Mouse (Mus musculus) erythroblast, embryonic 14.5 days (primary cell): Measurements from ENCODE around the gene Hip1.

Experiments
- GATA1 ChIP-seq: IDR thresholded peaks from 2 replicates; pipeline ENCODE4 v1.6.1; 2012; ENCODE audit warnings: low read length, inconsistent platforms, mixed read lengths
- TAL1 ChIP-seq: IDR thresholded peaks from 3 replicates; pipeline ENCODE4 v1.6.1; 2012; ENCODE audit warnings: low read length, inconsistent platforms, mixed read lengths

DNA sequence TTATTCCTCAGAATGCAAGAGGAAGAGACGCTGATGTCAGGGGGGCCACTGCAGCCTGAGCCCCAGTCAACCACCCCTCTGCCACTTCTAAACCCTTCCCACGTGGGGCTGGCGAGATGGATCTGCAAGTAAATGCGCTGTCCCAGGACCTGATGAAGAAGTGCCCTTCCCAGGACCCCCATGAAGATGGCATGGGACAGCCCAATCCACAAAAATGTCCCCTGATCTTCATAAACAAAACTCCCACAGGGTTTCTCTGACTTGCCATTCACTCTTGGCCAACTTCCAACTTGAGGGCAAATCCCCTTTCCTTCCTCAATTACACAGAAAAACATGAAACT is 84.1 kb downstream of the Hip1 start:
- TF ChIP-seq TAL1 (no peak), GATA1 (no peak)
